In genomic region chr17:33032376-33032775, GRCm38 (mm10) we compare ENCODE assay signal across 1 mouse cellular context.
TF ChIP-seq lines count a peak whose summit lies in the region.

No protein-coding gene starts in this region.

TF ChIP-seq in CH12.LX, 34 proteins besides CTCF, POLR2A, EP300 and RAD21 (continued from another document):
- TF ChIP-seq NRF1 (IDR thresholded peaks at IDR 0.05; ENCODE audit: low read depth, low read length) (no peak), ZC3H11A (IDR thresholded peaks at IDR 0.05; ENCODE audit: low read depth, low read length) (no peak), CHD2 (IDR thresholded peaks at IDR 0.05; ENCODE audit: low read length) (no peak), MAX (IDR thresholded peaks at IDR 0.05; ENCODE audit: low read length) (no peak)
TF ChIP-seq in CH12.LX: peak in this region for 0.
